Mouse (Mus musculus) midbrain, embryonic 11.5 days (tissue): ENCODE results near the gene Trim3. TPM values are rescaled to one million over a fixed set of nuclear protein-coding genes. Genes with fewer than 3 reads are reported as not detected.
A peak's percentile ranks its signal among the peaks of the same experiment; 100 is the strongest.

Source experiments
- ATAC-seq: fragments of 200-750 bp; cut with Nextera tagmentation; 2 replicates; pipeline ENCODE4 v1.8.0; 2017; ENCODE audit warnings: moderate TSS enrichment, moderate library complexity; ENCODE audit not compliant: low FRiP score
- DNase-seq: peaks from one replicate; pipeline ENCODE4 v3.0.0; 2015; ENCODE audit warnings: low spot score; ENCODE audit errors: missing footprints
- H3K27ac ChIP-seq: fragments of 300-500 bp; sonication (generic); 2 replicates; pipeline ENCODE4 v1.5.1; 2014; ENCODE audit warnings: low read depth, low read length
- H3K27me3 ChIP-seq: fragments of 300-500 bp; sonication (generic); 2 replicates; pipeline ENCODE4 v1.6.1; 2014; ENCODE audit warnings: mild to moderate bottlenecking, low read length, moderate library complexity, mixed read lengths; ENCODE audit not compliant: control insufficient read depth, insufficient read depth
- H3K36me3 ChIP-seq: fragments of 300-500 bp; sonication (generic); 2 replicates; pipeline ENCODE4 v1.6.1; 2014; ENCODE audit warnings: mild to moderate bottlenecking, low read length, moderate library complexity, mixed read lengths; ENCODE audit not compliant: control insufficient read depth, insufficient read depth
- H3K4me1 ChIP-seq: fragments of 300-500 bp; sonication (generic); 2 replicates; pipeline ENCODE4 v1.6.1; 2014; ENCODE audit warnings: low read length; ENCODE audit not compliant: control insufficient read depth, insufficient read depth
- H3K4me2 ChIP-seq: fragments of 300-500 bp; sonication (generic); 2 replicates; pipeline ENCODE4 v1.6.1; 2014; ENCODE audit warnings: mild to moderate bottlenecking, moderate library complexity
- H3K4me3 ChIP-seq: fragments of 300-500 bp; sonication (generic); 2 replicates; pipeline ENCODE4 v1.5.1; 2014; ENCODE audit warnings: low read depth, low read length
- H3K9ac ChIP-seq: fragments of 300-500 bp; sonication (generic); 2 replicates; pipeline ENCODE4 v1.6.1; 2014; ENCODE audit warnings: low read length
- H3K9me3 ChIP-seq: fragments of 300-500 bp; sonication (generic); 2 replicates; pipeline ENCODE4 v1.6.1; 2016; ENCODE audit warnings: low read length; ENCODE audit not compliant: control insufficient read depth
- WGBS: fragments of 180-500 bp; shearing (Covaris S2); extraction: QIAGEN DNeasy Blood & Tissue Kit; methylation state at CpG from one replicate; pipeline ENCODE4 v1.1.7; 2014; 5-methylcytosine and 5-hydroxymethylcytosine counted together
- polyA plus RNA-seq: library from polyadenylated mRNA; unstranded; fragments of >200 nt; fragmentation: Nextera tagmentation; extraction: Ambion mirVana; gene quantifications from 2 replicates; pipeline ENCODE4 v1.2.1, GENCODE M21; 2014

Gene Trim3
- 20.3 and 23.8 TPM in 2 replicates for polyA plus RNA-seq

DNA sequence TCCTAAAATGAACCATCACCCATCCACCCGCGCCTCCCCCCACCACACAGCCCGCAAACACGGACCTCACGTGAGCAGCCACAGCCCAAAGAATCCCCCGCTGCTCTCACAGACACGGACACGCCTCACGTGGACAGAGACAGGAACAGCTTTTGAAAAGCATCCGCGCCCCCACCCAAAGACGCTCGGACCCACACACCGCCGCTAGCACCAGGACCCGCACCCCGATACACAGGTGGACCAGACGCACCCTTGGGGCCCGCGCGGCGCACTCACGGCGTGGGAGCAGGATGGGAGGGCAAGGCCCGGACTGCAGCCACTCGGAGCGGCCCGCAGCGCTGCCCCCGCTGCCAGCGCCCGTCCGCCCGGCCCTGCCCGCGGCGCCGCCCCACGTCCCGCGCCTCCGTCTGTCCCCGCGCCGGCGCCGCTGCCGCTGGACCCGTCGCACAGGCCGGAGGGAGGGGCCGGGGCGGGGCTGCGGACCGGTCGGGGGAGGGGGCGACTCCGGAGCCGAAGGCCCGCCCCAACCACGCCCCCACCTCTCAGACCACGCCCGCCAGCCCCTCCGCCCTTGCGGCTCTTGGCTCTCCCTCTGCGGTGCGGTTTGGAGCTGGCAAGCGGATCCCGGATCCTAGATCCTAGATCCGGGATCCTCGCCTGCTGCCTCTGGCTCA, at the start of gene Trim3:
TSS of gene Trim3 (minus strand) at position 445 of the 674 bp plus-strand sequence.
- H3K36me3 ChIP-seq = peaks cover 6% of the 10 kb centered on the region
- peak; percentile 99 for DNase-seq
- peaks cover 31% of the 10 kb centered on the region for H3K4me1 ChIP-seq
- peak within 1 kb of the TSS; percentile 74 for H3K4me2 ChIP-seq
- peak within 1 kb of the TSS; percentile 86 for H3K4me3 ChIP-seq
- ATAC-seq = peak; percentile 91
- H3K9me3 ChIP-seq = no peaks in the 10 kb centered on the region
- H3K27me3 ChIP-seq = peaks cover 5% of the 10 kb centered on the region; the same call in 1 of the 2 replicates
- peak within 1 kb of the TSS; percentile 85 for H3K9ac ChIP-seq
- peak within 1 kb of the TSS; percentile 30; the same call in 1 of the 2 replicates for H3K27ac ChIP-seq
- WGBS = 1% methylated on average over 70 of the region's 71 CpGs

DNA sequence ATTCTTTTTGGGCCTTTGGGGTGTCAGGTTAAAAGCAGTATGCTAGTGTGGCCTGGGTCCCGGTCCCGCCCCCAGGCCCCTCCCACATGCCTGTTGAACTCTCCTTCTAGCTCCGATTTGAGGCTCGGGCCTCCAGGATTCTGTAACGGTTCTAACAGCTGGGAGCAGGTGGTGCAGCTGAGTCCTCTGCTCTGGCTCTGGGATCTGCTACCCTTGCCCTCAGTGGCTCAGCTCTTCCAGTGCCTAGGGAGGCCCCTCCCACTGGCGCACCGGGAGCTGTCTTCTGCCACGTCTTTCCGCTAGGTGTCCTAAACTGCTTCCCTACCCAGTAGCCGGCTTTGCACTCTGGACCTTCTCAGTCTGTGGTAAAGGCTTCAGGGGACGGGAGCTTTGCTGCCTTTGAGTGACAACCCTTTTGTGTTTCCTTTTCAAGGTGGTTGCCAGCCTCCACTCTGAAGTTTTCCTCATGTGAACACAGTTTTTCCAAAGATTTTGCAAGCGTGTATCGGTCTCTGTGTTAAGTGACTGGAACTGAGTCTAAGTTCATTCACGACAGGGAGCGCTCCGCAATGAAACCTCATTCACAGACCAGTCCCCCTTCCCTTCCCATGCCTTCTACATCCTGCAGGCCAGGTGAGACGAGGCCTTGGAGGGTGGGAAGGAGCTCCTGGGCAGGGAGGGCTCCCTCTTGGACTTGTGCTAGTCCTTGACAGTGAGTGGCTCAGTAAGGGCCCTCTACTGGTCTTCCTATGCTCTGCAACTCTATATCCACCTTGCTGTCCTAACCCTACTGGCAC, 17.5 kb upstream of the Trim3 start, which contains the start of gene Dnhd1:
TSS of gene Dnhd1 (plus strand) at position 189 of the 797 bp plus-strand sequence.
- peak within 1 kb of the TSS; percentile 27 for H3K4me3 ChIP-seq
- no peaks in the 10 kb centered on the region for H3K9me3 ChIP-seq
- peak; percentile 94 for DNase-seq
- H3K4me1 ChIP-seq = peaks cover 2% of the 10 kb centered on the region; the same call in 1 of the 2 replicates
- ATAC-seq = peak; percentile 95
- peak within 1 kb of the TSS; percentile 63 for H3K4me2 ChIP-seq
- H3K27ac ChIP-seq = no peak within 1 kb of the TSS
- H3K36me3 ChIP-seq = no peaks in the 10 kb centered on the region
- WGBS = 2% methylated on average over 17 of the region's 17 CpGs
- H3K27me3 ChIP-seq = no peaks in the 10 kb centered on the region
- peak within 1 kb of the TSS; percentile 38; the same call in 1 of the 2 replicates for H3K9ac ChIP-seq

DNA sequence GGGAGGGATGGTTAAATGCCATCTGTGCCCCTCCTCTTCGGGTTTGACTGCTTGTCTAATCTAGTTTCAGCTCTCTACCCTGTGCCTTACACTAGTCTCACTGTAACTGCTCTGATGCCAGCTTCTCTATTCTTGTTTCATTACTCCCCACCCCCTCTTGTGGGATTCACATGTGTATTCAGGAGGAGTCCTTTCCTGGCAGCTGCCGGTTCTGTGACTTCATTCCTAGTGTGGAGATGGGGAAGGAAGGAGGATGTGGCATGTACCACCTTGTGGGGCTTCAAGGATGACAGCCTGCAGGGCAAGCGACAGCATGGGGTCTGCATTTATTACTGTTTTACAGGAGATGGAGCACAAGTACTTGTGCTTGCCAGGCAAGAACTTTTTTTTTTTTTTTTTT, 8.6 kb upstream of the Trim3 start:
- no peak overlapping the region for H3K27ac ChIP-seq
- peaks cover 4% of the 10 kb centered on the region for H3K36me3 ChIP-seq
- H3K27me3 ChIP-seq = no peaks in the 10 kb centered on the region
- 80% methylated on average over 3 of the region's 3 CpGs for WGBS
- H3K4me1 ChIP-seq = peaks cover 14% of the 10 kb centered on the region
- no peaks in the 10 kb centered on the region for H3K9me3 ChIP-seq
- H3K9ac ChIP-seq = no peak overlapping the region; the same call in 1 of the 2 replicates
- H3K4me3 ChIP-seq = 0 out of 2 replicates have a peak overlapping the region, but pooled peaks have one; percentile 3
- no peak overlapping the region; the same call in 1 of the 2 replicates for H3K4me2 ChIP-seq
- ATAC-seq (no peak), DNase-seq (no peak)

DNA sequence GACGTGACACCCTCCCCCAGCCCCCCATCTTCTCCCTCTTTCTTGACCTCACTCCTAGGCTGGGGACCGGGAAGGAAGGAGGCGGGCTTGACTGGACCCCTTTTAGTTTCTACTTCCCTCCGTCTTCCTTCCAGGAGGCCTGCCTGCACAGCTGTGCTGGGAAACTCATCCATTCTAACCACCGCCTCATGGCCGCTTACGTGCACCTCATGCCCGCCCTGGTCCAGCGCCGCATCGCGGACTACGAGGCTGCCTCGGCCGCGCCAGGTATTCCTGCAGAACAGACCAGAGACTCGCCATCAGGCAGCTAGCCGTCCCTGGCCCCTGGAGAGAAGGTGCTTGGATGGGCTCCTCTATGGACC, 7.5 kb upstream of the Trim3 start:
- DNase-seq (no peak), ATAC-seq (no peak; the same call in 1 of the 2 replicates)
- Histone ChIP-seq H3K4me2 (peak overlapping the region; percentile 96), H3K9me3 (no peaks in the 10 kb centered on the region), H3K9ac (peak overlapping the region; percentile 81), H3K4me3 (peak overlapping the region; percentile 63), H3K27me3 (no peaks in the 10 kb centered on the region), H3K36me3 (peaks cover 6% of the 10 kb centered on the region), H3K27ac (peak overlapping the region; percentile 28; the same call in 1 of the 2 replicates), H3K4me1 (peaks cover 14% of the 10 kb centered on the region)
- 0% methylated on average over 18 of the region's 18 CpGs for WGBS

DNA sequence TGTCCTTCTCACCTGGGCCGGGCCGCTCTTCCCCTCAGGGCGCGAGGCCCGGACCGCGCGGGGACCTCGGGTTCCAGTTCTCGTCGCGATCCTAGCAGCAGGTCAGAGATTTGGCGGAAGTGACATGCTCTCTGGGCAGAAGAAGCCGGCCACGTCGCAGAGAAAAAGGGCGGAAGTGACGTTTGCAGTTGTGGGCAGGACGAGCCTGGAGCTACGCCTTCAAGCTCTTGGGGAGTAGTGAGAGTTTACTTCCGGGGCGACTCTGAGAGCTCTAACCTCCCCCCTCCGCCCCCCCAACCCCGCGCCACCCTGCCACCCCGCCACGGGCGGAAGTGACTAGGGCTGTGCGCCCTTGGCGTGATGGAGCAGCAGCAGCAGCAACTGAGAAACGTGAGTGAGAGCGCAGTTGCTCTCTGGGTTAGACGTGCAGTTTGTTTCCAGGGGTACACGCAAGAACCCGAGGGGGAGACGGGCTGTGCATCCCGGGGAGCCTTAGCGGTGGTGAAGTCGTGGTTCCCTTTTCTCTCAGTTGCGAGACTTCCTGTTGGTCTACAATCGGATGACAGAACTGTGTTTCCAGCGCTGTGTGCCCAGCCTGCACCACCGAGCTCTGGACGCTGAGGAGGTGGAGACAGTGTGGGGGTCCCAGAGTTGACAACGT, 7.0 kb upstream of the Trim3 start, which contains the start of the genes Arfip2 and Gm45799:
TSS of gene Arfip2 (minus strand) at position 184 of the 661 bp plus-strand sequence.
TSS of gene Gm45799 (plus strand) at position 320 of the 661 bp plus-strand sequence.
- Histone ChIP-seq H3K36me3 (peaks cover 6% of the 10 kb centered on the region), H3K4me2 (peak within 1 kb of the TSS; percentile 96), H3K4me3 (peak within 1 kb of the TSS; percentile 63), H3K4me1 (peaks cover 14% of the 10 kb centered on the region), H3K9me3 (no peaks in the 10 kb centered on the region), H3K9ac (peak within 1 kb of the TSS; percentile 84), H3K27me3 (no peaks in the 10 kb centered on the region), H3K27ac (peak within 1 kb of the TSS; percentile 28; the same call in 1 of the 2 replicates)
- DNase-seq (peak; percentile 100), ATAC-seq (peak; percentile 96)
- 0% methylated on average over 45 of the region's 45 CpGs for WGBS

DNA sequence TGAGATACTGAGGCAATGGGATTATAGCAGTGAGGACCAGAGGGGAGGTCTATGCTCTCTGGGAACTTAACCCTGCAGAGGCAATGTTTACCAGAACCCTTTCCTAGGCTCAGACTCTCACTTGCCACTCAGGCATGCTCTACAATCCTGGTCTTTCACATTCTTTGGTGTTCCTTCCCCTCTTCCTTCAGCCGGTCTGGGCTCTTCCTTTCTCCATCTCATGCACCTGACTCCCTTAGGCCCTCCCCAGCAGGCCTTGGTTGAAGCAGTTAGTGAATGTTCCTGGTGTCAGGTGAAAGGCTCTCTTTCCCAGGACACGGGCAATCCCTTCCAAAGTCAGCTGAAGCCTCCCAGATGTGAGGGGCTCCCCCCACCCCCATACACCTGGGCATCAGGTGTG, 6.4 kb upstream of the Trim3 start, which contains the start of gene Timm10b:
TSS of gene Timm10b (plus strand) at position 301 of the 400 bp plus-strand sequence.
- Histone ChIP-seq H3K4me3 (peak within 1 kb of the TSS; percentile 63), H3K9ac (peak within 1 kb of the TSS; percentile 84), H3K27ac (peak within 1 kb of the TSS; percentile 28; the same call in 1 of the 2 replicates), H3K4me1 (peaks cover 14% of the 10 kb centered on the region), H3K9me3 (no peaks in the 10 kb centered on the region), H3K4me2 (peak within 1 kb of the TSS; percentile 96), H3K27me3 (peaks cover under 1% of the 10 kb centered on the region; the same call in 1 of the 2 replicates), H3K36me3 (peaks cover 6% of the 10 kb centered on the region)
- WGBS = 0% methylated on average over 2 of the region's 2 CpGs
- ATAC-seq = no peak
- no peak for DNase-seq

DNA sequence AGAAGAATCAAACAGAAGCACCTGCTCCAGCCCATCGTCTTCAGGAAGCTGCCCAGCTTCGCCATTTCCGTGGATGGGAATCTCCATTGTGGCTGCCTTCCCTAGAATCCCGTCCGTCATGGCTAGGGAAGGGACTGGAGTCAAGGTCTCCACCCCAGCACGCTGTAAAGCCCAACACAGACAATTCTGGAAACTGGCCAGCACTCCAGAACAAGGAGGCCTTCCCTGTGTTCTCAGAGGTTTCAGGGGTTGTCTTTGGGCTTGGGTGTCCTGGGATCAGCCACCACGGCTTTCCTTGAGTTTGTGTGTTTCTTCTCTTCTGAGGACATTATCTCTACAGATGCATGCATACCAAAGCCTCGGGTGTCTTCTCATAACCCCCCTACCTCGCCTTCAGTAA, 5.9 kb upstream of the Trim3 start:
- Histone ChIP-seq H3K9me3 (no peaks in the 10 kb centered on the region), H3K4me2 (peak overlapping the region; percentile 96), H3K27me3 (peaks cover 2% of the 10 kb centered on the region; the same call in 1 of the 2 replicates), H3K9ac (peak overlapping the region; percentile 84), H3K4me1 (peaks cover 16% of the 10 kb centered on the region), H3K36me3 (peaks cover 6% of the 10 kb centered on the region), H3K4me3 (peak overlapping the region; percentile 63), H3K27ac (no peak overlapping the region)
- DNase-seq = peak; percentile 67
- 79% methylated on average over 9 of the region's 9 CpGs for WGBS
- ATAC-seq = no peak

DNA sequence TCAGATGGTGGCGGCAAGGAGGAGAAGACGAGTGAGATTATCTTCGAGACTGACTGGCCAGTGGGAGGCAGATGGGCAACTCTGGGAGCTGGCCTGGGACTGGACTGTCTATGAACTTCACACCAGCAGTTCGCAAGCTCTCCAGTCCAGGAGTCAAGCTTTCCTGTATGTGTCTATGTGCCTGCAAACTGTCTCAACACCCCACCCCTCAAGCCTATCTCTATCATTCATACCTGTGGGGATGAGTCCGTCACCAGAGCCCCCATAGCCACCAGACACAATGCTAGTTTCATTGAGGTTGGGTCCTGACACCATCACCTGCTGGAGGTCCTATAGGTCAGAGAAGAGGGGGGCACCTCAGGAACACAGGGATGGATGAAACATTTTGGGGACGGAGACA, 5.4 kb upstream of the Trim3 start:
- H3K4me3 ChIP-seq = no peak overlapping the region
- ATAC-seq = no peak
- H3K9ac ChIP-seq = no peak overlapping the region

More for the DNA sequence above, 5.4 kb upstream of the Trim3 start:
- H3K36me3 ChIP-seq = peaks cover 6% of the 10 kb centered on the region
- 92% methylated on average over 6 of the region's 6 CpGs for WGBS
- no peak overlapping the region for H3K27ac ChIP-seq
- peak; percentile 49 for DNase-seq
- H3K4me2 ChIP-seq = no peak overlapping the region
- H3K27me3 ChIP-seq = peaks cover 2% of the 10 kb centered on the region; the same call in 1 of the 2 replicates
- peaks cover 21% of the 10 kb centered on the region for H3K4me1 ChIP-seq
- H3K9me3 ChIP-seq = no peaks in the 10 kb centered on the region
